Mouse (Mus musculus) hindbrain, embryonic 15.5 days (tissue): ENCODE data around the gene Gm11555. TPM values are rescaled to one million over a fixed set of nuclear protein-coding genes. Genes with fewer than 3 reads are reported as not detected.
"Not testable (repeated sequence)": the region's sequence is repeated elsewhere in the genome, so short reads cannot be mapped to it uniquely, and the experiment has no call there.

ENCODE experiments used
- ATAC-seq: fragments of 200-750 bp; cut with Nextera tagmentation; 2 replicates; pipeline ENCODE4 v1.8.0; 2017; ENCODE audit warnings: low read depth, moderate number of reproducible peaks, moderate TSS enrichment; ENCODE audit not compliant: low FRiP score
- H3K27ac ChIP-seq: fragments of 300-500 bp; sonication (generic); replicated peaks from 2 replicates; pipeline ENCODE4 v1.5.1; 2015; ENCODE audit warnings: mild to moderate bottlenecking, inconsistent platforms
- H3K27me3 ChIP-seq: fragments of 300-500 bp; sonication (generic); 2 replicates; pipeline ENCODE4 v1.6.1; 2015; ENCODE audit warnings: control low read depth, inconsistent platforms
- H3K36me3 ChIP-seq: fragments of 300-500 bp; sonication (generic); 2 replicates; pipeline ENCODE4 v1.6.1; 2015; ENCODE audit warnings: control low read depth, inconsistent platforms
- H3K4me1 ChIP-seq: fragments of 300-500 bp; sonication (generic); replicated peaks from 2 replicates; pipeline ENCODE4 v1.6.1; 2015; ENCODE audit warnings: control low read depth, inconsistent platforms
- H3K4me2 ChIP-seq: fragments of 300-500 bp; sonication (generic); 2 replicates; pipeline ENCODE4 v1.6.1; 2015; ENCODE audit warnings: moderate library complexity, mild to moderate bottlenecking, inconsistent platforms
- H3K4me3 ChIP-seq: fragments of 300-500 bp; sonication (generic); 2 replicates; pipeline ENCODE4 v1.5.1; 2015; ENCODE audit warnings: mild to moderate bottlenecking, inconsistent platforms
- H3K9ac ChIP-seq: fragments of 300-500 bp; sonication (generic); 2 replicates; pipeline ENCODE4 v1.6.1; 2015; ENCODE audit warnings: inconsistent platforms
- H3K9me3 ChIP-seq: fragments of 300-500 bp; sonication (generic); 2 replicates; pipeline ENCODE4 v1.6.1; 2016; ENCODE audit warnings: control low read depth, inconsistent platforms
- WGBS: fragments of 180-500 bp; shearing (Covaris S2); methylation state at CpG from one replicate; pipeline ENCODE4 v1.1.7; 2015; 5-methylcytosine and 5-hydroxymethylcytosine counted together
- polyA plus RNA-seq: library from polyadenylated mRNA; unstranded; fragments of >200 nt; fragmentation: Nextera tagmentation; extraction: Ambion mirVana; gene quantifications from 2 replicates; pipeline ENCODE4 v1.2.1, GENCODE M21; 2015

Gene Gm11555
- not detected in 2 replicates for polyA plus RNA-seq

DNA sequence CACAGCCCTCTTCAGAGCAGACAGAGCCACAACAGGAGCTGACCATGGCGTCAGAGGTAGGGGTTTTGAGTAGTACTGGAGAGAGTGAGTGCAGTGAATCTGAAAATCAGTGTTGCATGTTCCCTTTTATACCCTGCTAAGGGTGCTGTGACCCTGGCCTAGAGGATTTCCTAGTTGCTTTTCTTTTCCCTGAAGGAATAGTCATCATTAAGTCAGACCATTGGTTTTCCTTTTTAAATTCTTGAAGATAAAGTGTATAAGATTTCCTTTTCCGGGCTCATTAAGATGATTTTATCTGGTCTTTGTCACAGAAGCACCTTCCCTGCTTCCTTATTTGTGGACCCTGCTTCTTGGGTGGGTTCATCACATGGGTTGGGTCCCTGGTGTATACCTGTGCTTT is at the start of gene Gm11555:
Gm11555 (minus strand) TSS at position 101 of the 400 bp plus-strand sequence.
- no peaks in the 10 kb centered on the region for H3K36me3 ChIP-seq
- no peaks in the 10 kb centered on the region for H3K4me1 ChIP-seq
- H3K4me2 ChIP-seq: no peak within 1 kb of the TSS
- ATAC-seq: no peak
- no peaks in the 10 kb centered on the region for H3K9me3 ChIP-seq
- WGBS: 88% methylated on average over 2 of the region's 2 CpGs
- no peak within 1 kb of the TSS for H3K27ac ChIP-seq
- no peaks in the 10 kb centered on the region for H3K27me3 ChIP-seq
- H3K9ac ChIP-seq: no peak within 1 kb of the TSS
- no peak within 1 kb of the TSS for H3K4me3 ChIP-seq

DNA sequence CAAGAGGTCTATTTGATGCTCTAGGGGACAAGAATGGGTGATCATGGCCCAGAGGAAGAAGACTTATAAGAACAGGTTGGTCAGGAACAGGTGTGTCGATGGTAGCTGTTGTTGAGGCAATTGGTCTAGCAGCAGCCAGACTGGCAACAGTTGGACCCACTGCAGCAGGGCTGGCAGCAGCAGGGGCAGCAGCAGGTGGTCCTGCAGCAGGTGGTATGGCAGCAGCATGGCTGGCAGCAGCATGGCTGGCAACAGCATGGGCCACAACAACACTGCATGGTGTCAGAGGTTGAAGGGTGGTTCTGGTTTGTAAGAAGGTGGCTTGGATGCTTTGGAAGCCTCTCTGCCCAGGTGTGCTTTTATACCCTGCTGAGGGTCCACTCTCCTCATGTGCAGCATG is 40.4 kb upstream of the Gm11555 start, which contains the start of gene Gm14190:
Gm14190 (minus strand) TSS at position 278 of the 400 bp plus-strand sequence.
- WGBS: 83% methylated on average over 1 of the region's 1 CpGs
- ATAC-seq: no peak
- no peaks in the 10 kb centered on the region for H3K36me3 ChIP-seq
- H3K4me3 ChIP-seq: no peak within 1 kb of the TSS
- H3K4me2 ChIP-seq: no peak within 1 kb of the TSS
- H3K27ac ChIP-seq: no peak within 1 kb of the TSS
- H3K9me3 ChIP-seq: no peaks in the 10 kb centered on the region
- H3K4me1 ChIP-seq: no peaks in the 10 kb centered on the region
- H3K27me3 ChIP-seq: no peaks in the 10 kb centered on the region
- H3K9ac ChIP-seq: no peak within 1 kb of the TSS

DNA sequence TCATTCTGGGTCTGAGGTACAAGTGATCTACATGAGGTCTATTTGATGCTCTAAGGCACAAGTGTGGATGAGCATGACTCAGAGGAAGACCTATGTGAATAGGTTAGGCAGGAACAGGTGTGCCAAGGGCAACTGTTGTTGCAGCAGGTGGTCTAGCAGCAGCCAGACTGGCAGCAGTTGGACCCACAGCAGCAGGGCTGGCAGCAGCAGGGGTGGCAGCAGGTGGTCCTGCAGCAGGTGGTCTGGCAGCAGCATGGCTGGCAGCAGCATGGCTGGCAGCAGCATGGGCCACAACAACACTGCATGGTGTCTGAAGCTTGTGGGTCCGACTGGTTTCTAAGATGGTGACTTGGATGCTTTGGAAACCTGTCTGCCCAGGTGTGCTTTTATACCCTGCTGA is 35.2 kb upstream of the Gm11555 start:
- not testable (repeated sequence) for H3K27ac ChIP-seq, H3K27me3 ChIP-seq, H3K4me3 ChIP-seq, H3K4me2 ChIP-seq, H3K36me3 ChIP-seq, H3K9ac ChIP-seq, H3K9me3 ChIP-seq, ATAC-seq, H3K4me1 ChIP-seq
- WGBS: 75% methylated on average over 1 of the region's 1 CpGs

DNA sequence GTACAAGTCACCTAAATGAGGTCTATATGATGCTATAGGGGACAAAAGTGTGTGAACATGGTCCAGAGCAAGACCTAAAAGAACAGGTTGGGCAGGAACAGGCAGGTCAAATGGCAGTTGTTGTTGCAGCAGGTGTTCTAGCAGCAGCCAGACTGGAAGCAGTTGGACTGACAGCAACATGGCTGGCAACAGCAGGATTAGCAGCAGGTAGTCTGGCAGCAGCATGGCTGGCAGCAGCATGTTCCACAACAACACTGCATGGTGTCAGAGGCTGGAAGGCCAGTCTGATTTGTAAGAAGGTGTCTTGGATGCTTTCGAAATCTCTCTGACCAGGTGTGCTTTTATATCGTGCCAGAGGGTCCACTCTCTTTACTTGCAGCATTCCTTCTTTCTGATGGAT is 33.4 kb upstream of the Gm11555 start:
- Histone ChIP-seq H3K9me3 (no peaks in the 10 kb centered on the region), H3K27me3 (no peaks in the 10 kb centered on the region), H3K4me1 (no peaks in the 10 kb centered on the region), H3K9ac (no peak overlapping the region), H3K27ac (no peak overlapping the region), H3K36me3 (no peaks in the 10 kb centered on the region), H3K4me3 (no peak overlapping the region), H3K4me2 (no peak overlapping the region)
- WGBS: 84% methylated on average over 2 of the region's 2 CpGs
- ATAC-seq: no peak

DNA sequence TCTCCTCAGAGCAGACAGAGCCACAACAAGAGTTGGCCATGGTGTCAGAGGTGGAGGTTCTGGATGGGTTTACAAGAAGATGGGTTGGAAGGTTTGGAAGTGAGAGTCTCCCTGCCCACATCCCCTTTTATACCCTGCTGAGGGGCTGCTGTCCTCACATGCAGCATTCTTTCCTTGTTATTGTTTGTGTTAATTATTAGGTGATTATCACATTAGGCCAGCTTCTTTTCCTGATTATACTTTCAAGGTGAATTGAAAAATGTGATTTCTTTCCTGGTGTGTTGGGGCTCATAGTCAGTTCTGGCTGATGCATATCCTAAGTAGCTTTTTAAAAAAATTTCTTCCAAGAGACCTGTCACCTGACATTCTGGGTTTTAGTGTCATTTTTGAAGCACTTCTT is 15.8 kb upstream of the Gm11555 start, which contains the start of gene Krtap4-6:
Krtap4-6 (minus strand) TSS at position 101 of the 400 bp plus-strand sequence.
- Histone ChIP-seq H3K4me1 (no peaks in the 10 kb centered on the region), H3K9me3 (no peaks in the 10 kb centered on the region), H3K4me2 (no peak within 1 kb of the TSS), H3K27ac (no peak within 1 kb of the TSS), H3K9ac (no peak within 1 kb of the TSS), H3K36me3 (no peaks in the 10 kb centered on the region), H3K4me3 (no peak within 1 kb of the TSS), H3K27me3 (no peaks in the 10 kb centered on the region)
- no peak for ATAC-seq

DNA sequence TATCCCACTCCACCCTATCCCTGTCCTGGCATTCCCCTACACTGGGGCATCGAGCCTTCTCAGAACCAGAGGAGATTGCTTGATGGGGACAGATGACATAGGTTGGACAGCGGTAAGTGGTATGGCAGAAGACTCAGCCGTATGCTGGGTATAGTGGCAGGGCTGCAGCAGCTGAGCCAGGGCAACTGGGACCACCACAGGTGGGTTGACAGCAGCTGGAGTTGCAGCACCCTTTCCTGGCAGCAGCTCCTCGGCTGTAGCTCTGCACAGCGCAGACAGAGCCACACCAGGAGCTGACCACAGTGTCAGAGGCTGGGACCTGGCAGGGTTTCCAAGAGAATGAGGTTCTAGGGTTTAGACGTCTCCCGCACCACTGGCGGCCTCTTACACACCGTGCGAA is 12.8 kb upstream of the Gm11555 start:
- no peak overlapping the region for H3K27ac ChIP-seq
- no peaks in the 10 kb centered on the region for H3K9me3 ChIP-seq
- no peaks in the 10 kb centered on the region for H3K4me1 ChIP-seq
- ATAC-seq: no peak
- H3K4me3 ChIP-seq: no peak overlapping the region
- H3K9ac ChIP-seq: no peak overlapping the region
- no peaks in the 10 kb centered on the region for H3K27me3 ChIP-seq
- no peaks in the 10 kb centered on the region for H3K36me3 ChIP-seq
- 85% methylated on average over 10 of the region's 10 CpGs for WGBS
- H3K4me2 ChIP-seq: no peak overlapping the region

DNA sequence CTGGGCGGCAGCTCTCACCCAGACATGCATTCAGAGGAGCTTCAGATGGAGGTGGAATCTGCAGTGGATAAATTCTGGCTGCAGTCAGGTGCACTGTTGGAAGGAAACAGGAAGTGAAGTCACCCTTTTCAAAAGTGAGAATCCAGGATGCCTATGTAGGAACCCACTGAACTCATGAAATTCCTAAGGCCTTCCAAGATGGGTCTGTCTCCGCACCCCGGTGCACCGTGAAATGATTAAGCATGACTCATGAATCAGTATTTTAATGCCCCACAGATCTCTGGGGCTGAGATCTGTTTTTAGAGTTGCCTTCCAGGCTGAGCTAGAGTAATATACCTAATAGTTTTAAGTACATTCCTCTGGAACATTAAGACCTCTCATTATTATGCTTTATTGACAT is 9.2 kb upstream of the Gm11555 start:
- H3K27ac ChIP-seq: no peak overlapping the region
- no peak overlapping the region for H3K9ac ChIP-seq
- H3K4me1 ChIP-seq: no peaks in the 10 kb centered on the region
- ATAC-seq: no peak
- no peak overlapping the region for H3K4me2 ChIP-seq
- no peaks in the 10 kb centered on the region for H3K36me3 ChIP-seq
- WGBS: 91% methylated on average over 4 of the region's 4 CpGs
- no peaks in the 10 kb centered on the region for H3K9me3 ChIP-seq
- no peak overlapping the region for H3K4me3 ChIP-seq
- H3K27me3 ChIP-seq: no peaks in the 10 kb centered on the region

DNA sequence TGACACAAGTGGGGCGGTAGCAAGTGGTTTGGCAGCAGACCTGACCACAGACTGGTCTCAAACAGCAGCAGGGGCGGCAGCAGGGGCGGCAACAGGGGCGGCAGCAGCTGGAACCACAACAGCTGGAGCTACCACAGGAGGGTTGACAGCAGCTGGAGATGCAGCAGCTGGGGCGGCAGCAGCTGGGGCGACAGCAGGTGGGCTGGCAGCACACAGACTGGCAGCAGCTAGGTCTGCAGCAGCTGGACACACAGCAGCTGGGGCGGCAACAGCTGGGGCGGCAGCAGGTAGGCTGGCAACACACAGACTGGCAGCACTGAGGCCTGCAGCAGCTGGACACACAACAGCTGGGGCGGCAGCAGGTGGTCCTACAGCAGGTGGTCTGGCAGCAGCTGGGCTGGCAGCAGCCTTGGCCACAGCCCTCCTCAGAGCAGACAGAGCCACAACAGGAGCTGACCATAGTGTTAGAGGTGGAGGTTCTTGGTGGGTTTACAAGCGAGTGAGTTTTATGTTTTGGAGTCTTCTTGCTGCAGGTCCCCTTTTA is 8.5 kb upstream of the Gm11555 start, which contains the start of gene Gm11563:
Gm11563 (minus strand) TSS at position 494 of the 544 bp plus-strand sequence.
- WGBS: 71% methylated on average over 10 of the region's 10 CpGs
- H3K9me3 ChIP-seq, ATAC-seq, H3K27ac ChIP-seq, H3K4me3 ChIP-seq, H3K27me3 ChIP-seq, H3K36me3 ChIP-seq, H3K4me2 ChIP-seq, H3K9ac ChIP-seq, H3K4me1 ChIP-seq: not testable (repeated sequence)

DNA sequence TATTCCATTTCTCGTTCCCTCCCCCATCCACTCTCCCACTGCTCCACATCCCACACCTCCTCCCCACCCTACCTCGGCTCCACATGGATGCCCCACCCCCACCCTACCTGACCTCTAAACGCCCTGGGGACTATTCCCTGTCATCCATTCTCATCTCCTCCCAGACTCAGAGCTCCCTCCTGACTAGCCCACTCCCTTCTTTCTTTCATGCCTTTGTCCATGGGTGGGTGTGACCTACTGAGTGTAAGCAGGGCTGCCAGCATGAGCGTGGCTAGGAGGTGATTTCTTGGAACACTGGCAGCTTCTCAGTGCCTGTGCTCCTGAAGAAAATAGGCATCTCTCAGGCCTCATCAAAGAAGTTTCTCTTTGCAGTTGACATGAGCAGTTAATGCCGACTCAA is 7.0 kb upstream of the Gm11555 start:
- no peak for ATAC-seq
- no peak overlapping the region for H3K4me3 ChIP-seq
- no peaks in the 10 kb centered on the region for H3K4me1 ChIP-seq
- H3K27me3 ChIP-seq: no peaks in the 10 kb centered on the region
- H3K9ac ChIP-seq: no peak overlapping the region
- no peaks in the 10 kb centered on the region for H3K9me3 ChIP-seq
- no peak overlapping the region for H3K4me2 ChIP-seq
- H3K36me3 ChIP-seq: no peaks in the 10 kb centered on the region
- WGBS: 43% methylated on average over 5 of the region's 5 CpGs
- no peak overlapping the region for H3K27ac ChIP-seq

DNA sequence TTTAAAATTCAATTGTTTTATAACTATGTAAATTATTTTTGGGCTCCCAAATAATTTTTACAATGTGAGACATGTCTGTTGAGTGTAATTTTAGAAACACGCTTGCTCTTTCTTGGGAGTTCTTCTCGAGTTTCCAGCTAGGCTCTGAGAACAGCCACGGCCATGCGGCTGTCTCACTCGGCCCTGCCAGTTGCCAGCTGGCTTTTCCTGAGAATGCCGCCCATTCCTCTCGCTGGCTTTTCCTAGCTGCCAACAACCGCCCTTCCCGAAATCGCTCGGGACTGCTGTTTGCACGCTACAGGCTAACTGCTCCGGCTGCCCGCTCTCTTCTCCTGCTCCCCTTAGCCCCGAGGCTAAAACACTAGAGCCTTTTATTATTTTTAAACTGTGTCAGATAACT is 3.6 kb downstream of the Gm11555 start:
- Histone ChIP-seq H3K27me3 (no peaks in the 10 kb centered on the region), H3K4me3 (no peak overlapping the region), H3K9ac (no peak overlapping the region), H3K4me2 (no peak overlapping the region), H3K4me1 (no peaks in the 10 kb centered on the region), H3K36me3 (no peaks in the 10 kb centered on the region), H3K27ac (no peak overlapping the region), H3K9me3 (no peaks in the 10 kb centered on the region)
- WGBS: 88% methylated on average over 15 of the region's 15 CpGs
- ATAC-seq: no peak

DNA sequence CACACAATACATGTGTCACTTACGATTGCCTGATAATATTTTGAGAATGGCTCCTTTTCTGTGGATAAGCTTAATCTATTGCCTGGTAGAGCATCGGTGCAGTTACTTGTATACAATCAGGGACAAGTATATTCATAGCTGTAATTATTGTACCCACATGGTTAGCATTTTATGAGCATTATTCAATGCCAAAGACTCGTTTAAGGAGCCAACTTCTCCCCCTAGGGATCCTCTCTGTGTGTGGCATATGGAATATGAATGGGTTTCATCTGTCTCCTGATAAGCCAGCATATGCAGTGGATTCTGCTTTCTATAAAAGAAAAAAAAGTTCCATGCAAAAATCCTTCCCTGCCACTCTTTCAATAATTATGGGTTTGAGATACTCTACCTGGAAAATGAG is 5.7 kb downstream of the Gm11555 start:
- no peak for ATAC-seq
- no peak overlapping the region for H3K4me2 ChIP-seq
- WGBS: 61% methylated on average over 3 of the region's 3 CpGs
- no peak overlapping the region for H3K4me3 ChIP-seq
- H3K9me3 ChIP-seq: no peaks in the 10 kb centered on the region
- H3K9ac ChIP-seq: no peak overlapping the region
- H3K36me3 ChIP-seq: no peaks in the 10 kb centered on the region
- no peak overlapping the region for H3K27ac ChIP-seq
- H3K4me1 ChIP-seq: no peaks in the 10 kb centered on the region
- H3K27me3 ChIP-seq: no peaks in the 10 kb centered on the region

DNA sequence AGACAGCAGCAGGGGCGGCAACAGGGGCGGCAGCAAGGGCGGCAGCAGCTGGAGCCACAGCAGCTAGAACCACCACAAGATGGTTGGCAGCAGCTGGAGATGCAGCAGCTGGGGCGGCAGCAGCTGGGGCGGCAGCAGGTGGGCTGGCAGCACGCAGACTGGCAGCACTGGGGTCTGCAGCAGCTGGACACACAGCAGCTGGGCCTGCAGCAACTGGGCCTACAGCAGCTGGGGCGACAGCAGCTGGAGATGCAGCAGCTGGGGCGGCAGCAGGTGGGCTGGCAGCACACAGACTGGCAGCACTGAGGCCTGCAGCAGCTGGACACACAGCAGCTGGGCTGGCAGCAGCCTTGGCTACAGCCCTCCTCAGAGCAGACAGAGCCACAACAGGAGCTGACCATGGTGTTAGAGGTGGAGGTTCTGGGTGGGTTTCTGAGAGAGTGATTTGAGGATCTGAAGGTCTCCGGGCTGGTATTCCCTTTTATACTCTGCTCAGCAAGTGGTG is 6.3 kb downstream of the Gm11555 start, which contains the start of gene Krtap4-7:
Krtap4-7 (minus strand) TSS at position 455 of the 505 bp plus-strand sequence.
- WGBS: 81% methylated on average over 9 of the region's 9 CpGs
- not testable (repeated sequence) for H3K4me1 ChIP-seq, ATAC-seq

DNA sequence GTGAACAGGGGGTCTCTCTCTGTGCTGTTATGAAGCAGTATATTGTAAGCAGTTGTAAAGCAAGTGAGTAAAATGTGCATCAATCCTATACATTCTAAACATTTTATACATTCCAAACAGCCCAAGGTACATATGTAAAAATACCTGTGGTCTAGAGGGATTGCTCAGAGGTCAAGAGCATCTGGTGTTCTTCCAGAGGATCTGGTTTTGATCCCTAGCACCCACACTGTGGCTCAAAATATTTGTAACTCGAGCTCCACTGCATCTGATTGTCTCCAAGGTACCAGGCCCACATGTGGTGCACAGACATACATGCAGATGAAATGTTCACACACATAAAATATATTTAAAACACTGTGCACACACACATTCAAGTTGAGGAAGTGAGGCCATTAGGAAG is 9.1 kb downstream of the Gm11555 start:
- H3K36me3 ChIP-seq: no peaks in the 10 kb centered on the region
- H3K4me2 ChIP-seq: no peak overlapping the region
- H3K9me3 ChIP-seq: no peaks in the 10 kb centered on the region
- H3K9ac ChIP-seq: no peak overlapping the region
- ATAC-seq: no peak
- H3K27ac ChIP-seq: no peak overlapping the region
- no peaks in the 10 kb centered on the region for H3K27me3 ChIP-seq
- 43% methylated on average over 1 of the region's 1 CpGs for WGBS
- no peaks in the 10 kb centered on the region for H3K4me1 ChIP-seq
- H3K4me3 ChIP-seq: no peak overlapping the region

More for the DNA sequence above, 6.3 kb downstream of the Gm11555 start, which contains the start of gene Krtap4-7:
- H3K36me3 ChIP-seq, H3K27ac ChIP-seq, H3K9me3 ChIP-seq, H3K27me3 ChIP-seq, H3K9ac ChIP-seq, H3K4me3 ChIP-seq, H3K4me2 ChIP-seq: not testable (repeated sequence)
